10 mouse cellular contexts compared by ENCODE assay signal in the genomic region with DNA sequence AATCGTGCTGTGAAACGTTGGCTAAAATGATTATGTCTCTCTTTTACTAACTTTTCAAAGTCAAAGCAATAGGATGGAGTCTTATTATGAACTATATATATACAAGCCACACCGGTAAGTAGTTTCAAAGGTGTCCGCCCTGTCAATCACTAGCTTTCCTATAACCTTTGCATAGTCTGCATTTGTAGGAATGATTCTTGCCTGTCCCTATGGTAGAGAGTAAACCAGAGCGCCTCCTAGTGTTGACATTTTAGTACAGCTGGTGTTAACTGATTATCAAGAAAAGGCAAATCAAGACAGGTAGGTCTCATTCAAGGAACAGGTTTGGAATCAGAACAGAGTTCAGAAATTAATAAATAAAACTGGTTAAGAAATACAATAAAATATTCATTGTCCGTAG. TPM values are rescaled to one million over a fixed set of nuclear protein-coding genes. Genes with fewer than 3 reads are reported as not detected.
DNase-seq lines count a peak whose midpoint lies in the region; ATAC-seq and TF ChIP-seq lines count a peak whose summit lies in the region.
"Had no signal": no experiment of that assay in that cellular context is flagged by ENCODE, and none has a peak within 500 bp of the region (broad histone marks: within the 10 kb centered on the region; RNA-seq: fewer than 3 reads in every experiment).

No protein-coding gene starts in this region.

- H3K4me1 ChIP-seq in forebrain, embryonic 12.5 days: no peaks in the 10 kb centered on the region
- no peaks in the 10 kb centered on the region for H3K4me1 ChIP-seq in forebrain, embryonic 16.5 days (replicated peaks; ENCODE audit: control insufficient read depth, insufficient read depth, low read length)
- H3K4me1 ChIP-seq in lung, adult 2 months (ENCODE audit: control insufficient read depth, insufficient read depth, low read length): no peaks in the 10 kb centered on the region

- no peak overlapping the region for H3K9ac ChIP-seq in forebrain, embryonic 12.5 days
- H3K9ac ChIP-seq in forebrain, embryonic 16.5 days (replicated peaks; ENCODE audit: low read depth, low read length): no peak overlapping the region

- TF ChIP-seq POLR2A in lung, adult 2 months (IDR thresholded peaks at IDR 0.05; ENCODE audit: borderline replicate concordance, extremely low read depth, low read depth, low read length): no peak

- H3K4me3 ChIP-seq in forebrain, embryonic 12.5 days (replicated peaks): no peak overlapping the region
- H3K4me3 ChIP-seq in forebrain, embryonic 16.5 days (replicated peaks; ENCODE audit: low read length): no peak overlapping the region
- H3K4me3 ChIP-seq in lung, adult 2 months (replicated peaks; ENCODE audit: extremely low read depth, low read depth, low read length): no peak overlapping the region

- no peak overlapping the region for H3K4me2 ChIP-seq in forebrain, embryonic 12.5 days
- no peak overlapping the region for H3K4me2 ChIP-seq in forebrain, embryonic 16.5 days (ENCODE audit: low read length)

- H3K27ac ChIP-seq in forebrain, embryonic 12.5 days: no peak overlapping the region
- H3K27ac ChIP-seq in forebrain, embryonic 16.5 days (ENCODE audit: low read length): no peak overlapping the region

- 0 out of 2 replicates have a peak, but pooled peaks have one; percentile 7 for TF ChIP-seq CTCF in lung, adult 2 months (IDR thresholded peaks at IDR 0.05; ENCODE audit: insufficient read depth, low read length)

- 54% methylated on average over 6 of the region's 6 CpGs for WGBS in forebrain, embryonic 12.5 days
- 59% methylated on average over 6 of the region's 6 CpGs for WGBS in forebrain, embryonic 16.5 days
- 56% methylated on average over 6 of the region's 6 CpGs for whole genome bisulfite sequencing in lung, adult 2 months

- no peaks in the 10 kb centered on the region for H3K36me3 ChIP-seq in forebrain, embryonic 12.5 days (replicated peaks)
- H3K36me3 ChIP-seq in forebrain, embryonic 16.5 days (ENCODE audit: control insufficient read depth, insufficient read depth): no peaks in the 10 kb centered on the region

- no peak for DNase-seq in lung, adult 2 months
- DNase-seq in lung, postnatal 4 days: no peak
- peak; percentile 62 for DNase-seq in cerebellum, postnatal 14 days
- peak; percentile 35 for DNase-seq in lung, postnatal 14 days
- no peak for DNase-seq in heart, adult 9 months (ENCODE audit: low spot score in 2 of 2)
- no peak for DNase-seq in urinary bladder, adult 2 months (ENCODE audit: low spot score)

- no peaks in the 10 kb centered on the region for H3K27me3 ChIP-seq in forebrain, embryonic 12.5 days
- no peaks in the 10 kb centered on the region for H3K27me3 ChIP-seq in forebrain, embryonic 16.5 days (replicated peaks; ENCODE audit: control insufficient read depth, insufficient read depth, low read length)

- no peaks in the 10 kb centered on the region for H3K9me3 ChIP-seq in forebrain, embryonic 12.5 days
- no peaks in the 10 kb centered on the region for H3K9me3 ChIP-seq in forebrain, embryonic 16.5 days (ENCODE audit: control insufficient read depth, low read length)

- ATAC-seq in forebrain, embryonic 12.5 days (ENCODE audit: low FRiP score): 0 out of 2 replicates have a peak, but pooled peaks have one; percentile 39
- no peak for ATAC-seq in forebrain, embryonic 16.5 days

RNA-seq across cellular contexts. Expression of gene Cldn8, which starts 20.5 kb away (rescaled TPM):
- polyA plus RNA-seq in forebrain, embryonic 12.5 days (2016; fragmentation: Nextera tagmentation; extraction: Ambion mirVana): 0.17 and 0.82 TPM in 2 replicates
- 0.36 TPM in 1 of 2 replicates, not detected in the other for polyA plus RNA-seq in forebrain, embryonic 16.5 days (2015; fragmentation: Nextera tagmentation; extraction: Ambion mirVana)
- 2.1 and 3.5 TPM in 2 replicates for polyA plus RNA-seq in lung, adult 2 months (2012; rRNA removed)
- 61.8 and 94.6 TPM in 2 replicates for polyA plus RNA-seq in urinary bladder, adult 2 months (2012; rRNA removed)

RNA-seq across cellular contexts. Expression of gene Cldn17, which starts 35.7 kb away (rescaled TPM):
- not detected in 2 replicates for polyA plus RNA-seq in forebrain, embryonic 12.5 days (2016; fragmentation: Nextera tagmentation; extraction: Ambion mirVana)
- not detected in 2 replicates for polyA plus RNA-seq in forebrain, embryonic 16.5 days (2015; fragmentation: Nextera tagmentation; extraction: Ambion mirVana)
- 8.6 TPM in 1 of 2 replicates, not detected in the other for polyA plus RNA-seq in lung, adult 2 months (2012; rRNA removed)
- polyA plus RNA-seq in urinary bladder, adult 2 months (2012; rRNA removed): not detected in 2 replicates
- polyA plus RNA-seq: liver, embryonic 16.5 days; stomach, embryonic 14.5 days had no signal

Comparison
In these comparisons a context has a peak if more than half of its experiments do, and no peak if none do; other contexts are left out.
1. DNase-seq: peak in cerebellum, postnatal 14 days (2 of 2) and lung, postnatal 14 days (single experiment); none in lung, adult 2 months (single experiment), lung, postnatal 4 days (0 of 2), heart, adult 9 months (0 of 2) and urinary bladder, adult 2 months (single experiment).
2. RNA of gene Cldn8, which starts 20.5 kb away (polyA plus RNA-seq): 61.8 to 94.6 TPM in urinary bladder, adult 2 months; 2.1 to 3.5 TPM in lung, adult 2 months, 0.17 to 0.82 TPM in forebrain, embryonic 12.5 days and 0.36 TPM in forebrain, embryonic 16.5 days; every median in the first group is over 10 times any median in the second.